Mouse (Mus musculus) stomach, embryonic 15.5 days (tissue): ENCODE measurements around the gene Gm20388. TPM values are rescaled to one million over a fixed set of nuclear protein-coding genes. Genes with fewer than 3 reads are reported as not detected.

Experiments used
- ATAC-seq: fragments of 200-750 bp; cut with Nextera tagmentation; 2 replicates; pipeline ENCODE4 v1.8.0; 2017; ENCODE audit warnings: low read depth, moderate number of reproducible peaks, moderate TSS enrichment; ENCODE audit not compliant: insufficient read depth, low FRiP score
- H3K27ac ChIP-seq: fragments of 300-500 bp; sonication (generic); 2 replicates; pipeline ENCODE4 v1.5.1; 2015; ENCODE audit warnings: mild to moderate bottlenecking, inconsistent platforms
- H3K27me3 ChIP-seq: fragments of 300-500 bp; sonication (generic); replicated peaks from 2 replicates; pipeline ENCODE4 v1.6.1; 2015; ENCODE audit warnings: inconsistent platforms
- H3K36me3 ChIP-seq: fragments of 300-500 bp; sonication (generic); 2 replicates; pipeline ENCODE4 v1.6.1; 2015; ENCODE audit warnings: inconsistent platforms
- H3K4me1 ChIP-seq: fragments of 300-500 bp; sonication (generic); 2 replicates; pipeline ENCODE4 v1.6.1; 2015; ENCODE audit warnings: inconsistent platforms
- H3K4me2 ChIP-seq: fragments of 300-500 bp; sonication (generic); 2 replicates; pipeline ENCODE4 v1.6.1; 2015; ENCODE audit warnings: mild to moderate bottlenecking, inconsistent platforms
- H3K4me3 ChIP-seq: fragments of 300-500 bp; sonication (generic); replicated peaks from 2 replicates; pipeline ENCODE4 v1.5.1; 2015; ENCODE audit warnings: inconsistent platforms
- H3K9ac ChIP-seq: fragments of 300-500 bp; sonication (generic); 2 replicates; pipeline ENCODE4 v1.6.1; 2015; ENCODE audit warnings: inconsistent platforms
- H3K9me3 ChIP-seq: fragments of 300-500 bp; sonication (generic); 2 replicates; pipeline ENCODE4 v1.6.1; 2016; ENCODE audit warnings: inconsistent platforms
- WGBS: fragments of 180-500 bp; shearing (Covaris S2); methylation state at CpG from one replicate; pipeline ENCODE4 v1.1.7; 2015; 5-methylcytosine and 5-hydroxymethylcytosine counted together
- polyA plus RNA-seq: library from polyadenylated mRNA; unstranded; fragments of >200 nt; fragmentation: Nextera tagmentation; extraction: Ambion mirVana; gene quantifications from 2 replicates; pipeline ENCODE4 v1.2.1, GENCODE M21; 2015

The Gm20388 gene
- polyA plus RNA-seq, 1 experiment from 2014 or later = not detected

GRCm38 (mm10) chr8:121242671-121243070, 1332.0 kb downstream of the Gm20388 start:
- Histone ChIP-seq H3K4me1 (peaks cover 19% of the 10 kb centered on the region), H3K9ac (no peak overlapping the region), H3K4me2 (no peak overlapping the region)

GRCm38 (mm10) chr8:121248823-121249222, 1338.2 kb downstream of the Gm20388 start:
- H3K9ac ChIP-seq = no peak overlapping the region
- H3K27ac ChIP-seq = no peak overlapping the region
- no peaks in the 10 kb centered on the region for H3K36me3 ChIP-seq
- 61% methylated on average over 7 of the region's 7 CpGs for WGBS
- H3K9me3 ChIP-seq = no peaks in the 10 kb centered on the region
- H3K4me2 ChIP-seq = no peak overlapping the region
- peaks cover 14% of the 10 kb centered on the region; the same call in 1 of the 2 replicates for H3K27me3 ChIP-seq
- no peak for ATAC-seq
- no peak overlapping the region for H3K4me3 ChIP-seq
- no peaks in the 10 kb centered on the region for H3K4me1 ChIP-seq

More at GRCm38 (mm10) chr8:121242671-121243070, 1332.0 kb downstream of the Gm20388 start:
- ATAC-seq = no peak
- H3K27ac ChIP-seq = no peak overlapping the region
- H3K27me3 ChIP-seq = no peaks in the 10 kb centered on the region
- H3K9me3 ChIP-seq = no peaks in the 10 kb centered on the region
- H3K36me3 ChIP-seq = no peaks in the 10 kb centered on the region
- H3K4me3 ChIP-seq = no peak overlapping the region
- WGBS = 36% methylated on average over 13 of the region's 13 CpGs

- H3K36me3 ChIP-seq = no peaks in the 10 kb centered on the region
- no peaks in the 10 kb centered on the region for H3K9me3 ChIP-seq
- no peaks in the 10 kb centered on the region for H3K4me1 ChIP-seq
- no peak overlapping the region for H3K27ac ChIP-seq
- peaks cover 17% of the 10 kb centered on the region; the same call in 1 of the 2 replicates for H3K27me3 ChIP-seq
- no peak overlapping the region for H3K4me2 ChIP-seq
- ATAC-seq = no peak
- no peak overlapping the region for H3K9ac ChIP-seq
- WGBS = 63% methylated on average over 1 of the region's 1 CpGs
- no peak overlapping the region for H3K4me3 ChIP-seq
Measured at GRCm38 (mm10) chr8:121249433-121249832, 1338.8 kb downstream of the Gm20388 start.

GRCm38 (mm10) chr8:121251089-121251488, 1340.4 kb downstream of the Gm20388 start:
- ATAC-seq = no peak
- 43% methylated on average over 11 of the region's 11 CpGs for WGBS
- no peaks in the 10 kb centered on the region for H3K9me3 ChIP-seq
- H3K27ac ChIP-seq = no peak overlapping the region
- no peaks in the 10 kb centered on the region for H3K36me3 ChIP-seq
- H3K4me1 ChIP-seq = no peaks in the 10 kb centered on the region
- peaks cover 17% of the 10 kb centered on the region; the same call in 1 of the 2 replicates for H3K27me3 ChIP-seq
- no peak overlapping the region for H3K4me2 ChIP-seq
- no peak overlapping the region for H3K9ac ChIP-seq
- H3K4me3 ChIP-seq = no peak overlapping the region

- Histone ChIP-seq H3K4me2 (no peak overlapping the region), H3K9ac (no peak overlapping the region), H3K4me1 (peaks cover 15% of the 10 kb centered on the region), H3K9me3 (no peaks in the 10 kb centered on the region), H3K36me3 (no peaks in the 10 kb centered on the region), H3K4me3 (no peak overlapping the region), H3K27ac (no peak overlapping the region), H3K27me3 (peaks cover 17% of the 10 kb centered on the region; the same call in 1 of the 2 replicates)
- 51% methylated on average over 14 of the region's 14 CpGs for WGBS
- no peak for ATAC-seq
Measured at GRCm38 (mm10) chr8:121255727-121256265, 1345.2 kb downstream of the Gm20388 start.

GRCm38 (mm10) chr8:121258126-121258792, 1347.6 kb downstream of the Gm20388 start:
- 19% methylated on average over 21 of the region's 21 CpGs for WGBS
- Histone ChIP-seq H3K27me3 (0 out of 2 replicates have a peak, but pooled peaks cover 3% of the 10 kb centered on the region), H3K36me3 (no peaks in the 10 kb centered on the region), H3K9ac (no peak overlapping the region), H3K27ac (0 out of 2 replicates have a peak overlapping the region, but pooled peaks have one; percentile 4), H3K4me1 (peaks cover 19% of the 10 kb centered on the region), H3K9me3 (no peaks in the 10 kb centered on the region), H3K4me2 (no peak overlapping the region), H3K4me3 (no peak overlapping the region)
- no peak for ATAC-seq

- Histone ChIP-seq H3K4me1 (peaks cover 23% of the 10 kb centered on the region), H3K4me3 (no peak overlapping the region), H3K9ac (no peak overlapping the region), H3K27me3 (no peaks in the 10 kb centered on the region), H3K36me3 (no peaks in the 10 kb centered on the region), H3K4me2 (peak overlapping the region; percentile 32), H3K9me3 (no peaks in the 10 kb centered on the region), H3K27ac (peak overlapping the region; percentile 87)
- 50% methylated on average over 21 of the region's 21 CpGs for whole genome bisulfite sequencing
- peak; percentile 37; the same call in 1 of the 2 replicates for ATAC-seq
Measured at GRCm38 (mm10) chr8:121262728-121263389, 1352.2 kb downstream of the Gm20388 start.

GRCm38 (mm10) chr8:121263390-121263775, 1352.7 kb downstream of the Gm20388 start:
- Histone ChIP-seq H3K27ac (peak overlapping the region; percentile 87), H3K27me3 (no peaks in the 10 kb centered on the region), H3K36me3 (no peaks in the 10 kb centered on the region), H3K4me2 (peak overlapping the region; percentile 32), H3K9ac (no peak overlapping the region), H3K9me3 (no peaks in the 10 kb centered on the region), H3K4me3 (no peak overlapping the region), H3K4me1 (peaks cover 19% of the 10 kb centered on the region)
- peak; percentile 62; the same call in 1 of the 2 replicates for ATAC-seq
- 35% methylated on average over 14 of the region's 14 CpGs for WGBS

GRCm38 (mm10) chr8:121264260-121264659, 1353.6 kb downstream of the Gm20388 start:
- peaks cover 11% of the 10 kb centered on the region for H3K4me1 ChIP-seq
- no peaks in the 10 kb centered on the region for H3K27me3 ChIP-seq
- ATAC-seq = no peak
- H3K9me3 ChIP-seq = no peaks in the 10 kb centered on the region
- no peak overlapping the region for H3K4me2 ChIP-seq
- 60% methylated on average over 9 of the region's 9 CpGs for WGBS
- no peak overlapping the region for H3K4me3 ChIP-seq
- no peak overlapping the region for H3K9ac ChIP-seq
- H3K27ac ChIP-seq = peak overlapping the region; percentile 68
- no peaks in the 10 kb centered on the region for H3K36me3 ChIP-seq

GRCm38 (mm10) chr8:121271542-121271941, 1360.9 kb downstream of the Gm20388 start:
- Histone ChIP-seq H3K36me3 (no peaks in the 10 kb centered on the region), H3K27ac (no peak overlapping the region), H3K4me1 (no peaks in the 10 kb centered on the region; the same call in 1 of the 2 replicates), H3K4me3 (no peak overlapping the region), H3K4me2 (no peak overlapping the region), H3K9me3 (no peaks in the 10 kb centered on the region), H3K9ac (no peak overlapping the region), H3K27me3 (no peaks in the 10 kb centered on the region)
- no peak for ATAC-seq
- WGBS = 85% methylated on average over 8 of the region's 8 CpGs

GRCm38 (mm10) chr8:121273195-121273594, 1362.6 kb downstream of the Gm20388 start:
- H3K9ac ChIP-seq = no peak overlapping the region
- H3K4me1 ChIP-seq = no peaks in the 10 kb centered on the region; the same call in 1 of the 2 replicates
- no peaks in the 10 kb centered on the region for H3K27me3 ChIP-seq
- no peaks in the 10 kb centered on the region for H3K9me3 ChIP-seq
- H3K4me2 ChIP-seq = peak overlapping the region; percentile 45
- peak; percentile 7; the same call in 1 of the 2 replicates for ATAC-seq
- no peak overlapping the region for H3K27ac ChIP-seq
- 51% methylated on average over 14 of the region's 14 CpGs for WGBS
- H3K4me3 ChIP-seq = no peak overlapping the region
- no peaks in the 10 kb centered on the region for H3K36me3 ChIP-seq

GRCm38 (mm10) chr8:121273620-121274019, 1363.0 kb downstream of the Gm20388 start:
- H3K36me3 ChIP-seq = no peaks in the 10 kb centered on the region
- H3K4me1 ChIP-seq = no peaks in the 10 kb centered on the region; the same call in 1 of the 2 replicates
- WGBS = 87% methylated on average over 15 of the region's 15 CpGs
- H3K27ac ChIP-seq = no peak overlapping the region
- no peak for ATAC-seq
- H3K9ac ChIP-seq = no peak overlapping the region
- H3K27me3 ChIP-seq = no peaks in the 10 kb centered on the region
- H3K4me2 ChIP-seq = no peak overlapping the region
- H3K4me3 ChIP-seq = no peak overlapping the region
- no peaks in the 10 kb centered on the region for H3K9me3 ChIP-seq
